Mouse (Mus musculus): ENCODE results near the gene Itpa.

Gene Itpa

GRCm38 (mm10) chr2:130656536-130656935, 10.9 kb upstream of the Itpa start:
- DNase-seq (ENCODE audit: low spot score in 2 of 2), result no peak

- DNase-seq (ENCODE audit: low spot score in 2 of 2), result no peak
Observed at GRCm38 (mm10) chr2:130657541-130657940, 9.9 kb upstream of the Itpa start.

DNA sequence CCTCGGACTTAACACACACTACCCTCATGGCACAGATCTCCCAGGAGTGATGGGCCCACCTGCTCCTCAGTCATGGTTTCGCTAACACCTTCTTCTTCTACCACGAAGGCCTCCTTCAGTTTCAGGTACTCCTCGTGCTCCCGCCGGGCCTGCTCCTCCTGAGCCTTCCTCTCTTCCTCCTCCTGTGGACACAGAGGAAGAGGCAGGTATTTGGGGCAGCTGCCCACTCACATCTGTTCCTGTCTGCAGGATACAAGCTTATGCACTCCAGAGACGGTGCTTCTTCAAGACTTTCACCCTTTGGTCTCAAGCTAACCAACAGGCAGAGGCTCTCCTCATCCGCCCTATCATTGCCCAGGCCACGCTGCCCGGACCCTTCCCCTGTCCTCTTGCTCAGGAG, 8.9 kb upstream of the Itpa start:
- no peak for DNase-seq (ENCODE audit: low spot score in 2 of 2)

GRCm38 (mm10) chr2:130663342-130663741, 4.1 kb upstream of the Itpa start:
- no peak for DNase-seq (ENCODE audit: low spot score in 2 of 2)

DNA sequence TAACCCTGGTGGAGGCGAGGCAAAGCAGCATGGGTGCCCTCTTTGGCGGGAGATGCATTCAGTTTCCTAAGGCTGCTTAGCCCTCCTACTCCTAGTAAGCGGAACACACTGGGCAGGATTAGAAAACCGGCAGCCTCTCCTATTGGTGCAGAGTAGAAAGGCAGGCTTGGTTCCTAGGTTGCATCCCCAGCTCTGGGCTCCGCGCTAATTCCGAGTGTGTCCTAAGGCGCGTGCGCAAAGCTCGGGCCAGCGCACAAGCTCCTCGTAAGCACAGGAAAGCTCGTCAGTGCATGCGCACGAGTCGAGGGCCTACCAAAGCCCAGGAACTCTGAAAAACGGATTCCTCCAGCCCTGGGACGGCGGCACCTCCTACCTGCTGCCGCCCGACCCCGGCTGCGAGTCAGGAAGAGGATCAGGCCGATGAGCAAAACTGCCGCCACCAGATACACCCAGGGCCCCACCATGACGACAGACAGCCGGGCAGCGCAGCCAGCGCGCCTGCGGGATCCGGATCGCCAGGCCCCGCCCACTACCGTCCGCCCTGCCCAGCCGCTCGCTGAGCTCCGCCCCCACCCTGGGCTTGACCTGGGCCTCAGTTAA, 3.2 kb upstream of the Itpa start, which contains the start of gene Ddrgk1:
Gene Ddrgk1 (minus strand): TSS at position 558 of the 600 bp plus-strand sequence.
- peak; percentile 86 to 88 for DNase-seq (ENCODE audit: low spot score in 2 of 2)

DNA sequence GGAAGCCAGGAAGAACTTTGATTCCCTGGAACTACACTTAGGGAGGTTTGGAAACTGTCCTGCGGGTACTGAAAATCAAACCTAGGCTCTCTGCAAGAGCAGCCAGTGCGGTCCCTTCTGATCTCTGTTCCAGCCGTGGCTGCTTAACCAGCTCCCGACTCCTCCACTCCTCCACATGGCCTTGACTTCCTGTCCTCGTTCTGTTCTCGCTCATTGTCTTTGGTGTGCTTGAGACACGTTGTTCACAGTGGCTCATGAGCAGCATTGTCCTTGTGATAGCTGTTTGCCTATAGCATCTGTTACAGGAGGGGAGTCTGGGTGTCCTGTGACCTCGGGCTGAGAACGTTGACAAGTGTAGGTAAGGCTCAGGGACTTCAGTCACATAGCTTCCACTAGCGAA, 9.8 kb downstream of the Itpa start:
- no peak for DNase-seq (ENCODE audit: low spot score in 2 of 2)

DNA sequence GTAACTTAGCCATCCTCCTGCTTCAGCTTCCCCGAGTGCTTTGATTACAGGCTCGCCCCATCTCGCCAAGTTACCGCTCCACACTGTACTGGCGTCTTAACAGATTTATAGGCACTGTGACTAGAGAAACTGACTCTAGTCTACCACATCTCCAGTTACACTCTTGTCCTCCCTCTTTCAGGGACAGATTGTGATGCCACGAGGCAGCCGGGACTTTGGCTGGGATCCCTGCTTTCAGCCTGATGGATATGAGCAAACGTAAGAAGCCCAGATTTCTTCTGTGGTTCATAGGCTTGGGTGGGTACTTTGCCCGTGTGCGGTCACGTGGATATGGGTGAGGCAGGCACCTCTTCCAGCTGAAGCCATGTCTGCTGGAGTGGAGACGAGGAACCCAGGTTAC, 11.7 kb downstream of the Itpa start:
- DNase-seq (ENCODE audit: low spot score in 2 of 2), result no peak

- DNase-seq (ENCODE audit: low spot score in 2 of 2), result no peak
Observed at GRCm38 (mm10) chr2:130679899-130680298, 12.5 kb downstream of the Itpa start.

DNA sequence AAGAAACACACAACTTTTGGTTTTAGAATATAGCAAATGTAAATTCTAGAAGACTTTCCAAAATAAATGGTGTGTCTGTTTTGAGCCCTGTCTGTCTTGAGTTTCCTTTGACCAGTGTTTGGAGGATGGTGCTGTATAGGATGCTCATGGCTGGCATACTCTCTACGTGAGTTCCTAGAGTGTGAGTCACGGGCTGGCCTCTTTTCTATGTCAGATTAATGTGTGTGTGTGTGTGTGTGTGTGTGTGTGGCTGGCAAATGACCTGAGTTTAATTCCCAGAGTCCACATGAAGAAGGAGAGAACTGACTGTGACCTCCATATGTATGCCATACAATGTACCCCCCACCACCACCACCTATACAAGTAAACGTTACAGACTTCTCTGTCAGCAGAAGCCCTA, 14.1 kb downstream of the Itpa start:
- no peak for DNase-seq (ENCODE audit: low spot score in 2 of 2)

- DNase-seq (ENCODE audit: low spot score in 2 of 2), result no peak
Observed at GRCm38 (mm10) chr2:130685426-130685825, 18.0 kb downstream of the Itpa start.

- no peak for DNase-seq (ENCODE audit: low spot score in 2 of 2)
Observed at GRCm38 (mm10) chr2:130689011-130689410, 21.6 kb downstream of the Itpa start.

- no peak for DNase-seq (ENCODE audit: low spot score in 2 of 2)
Observed at GRCm38 (mm10) chr2:130693563-130693962, 26.2 kb downstream of the Itpa start.

- no peak for DNase-seq (ENCODE audit: low spot score in 2 of 2)
Observed at GRCm38 (mm10) chr2:130696700-130697152, 29.3 kb downstream of the Itpa start.

- DNase-seq (ENCODE audit: low spot score in 2 of 2), result peak; percentile 49 to 50
Observed at GRCm38 (mm10) chr2:130697153-130697810, 29.9 kb downstream of the Itpa start, which contains the start of gene Slc4a11. TSS of gene Slc4a11 (minus strand) at chr2:130697519.

DNA sequence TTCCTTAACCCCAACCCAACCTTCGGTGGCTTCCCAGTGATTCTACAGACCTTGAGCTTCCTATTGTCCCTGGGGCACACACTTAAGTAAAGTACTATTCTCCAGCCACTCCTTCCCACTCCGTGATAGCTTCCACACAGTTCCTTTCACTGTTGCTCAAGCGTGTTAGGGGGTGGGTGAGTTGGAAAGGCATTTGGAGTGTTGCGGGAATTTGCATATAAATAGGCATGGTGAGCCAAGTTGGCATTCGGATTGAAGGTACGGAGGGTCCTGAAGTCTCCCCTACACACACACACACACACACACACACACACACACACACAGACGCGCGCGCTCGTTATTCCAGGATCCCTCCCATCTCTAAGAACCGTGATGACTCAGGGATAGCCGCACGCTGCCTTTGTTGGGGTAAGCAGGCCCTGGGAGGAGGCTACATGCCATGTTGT, 30.4 kb downstream of the Itpa start:
- DNase-seq (ENCODE audit: low spot score in 2 of 2), result no peak

DNA sequence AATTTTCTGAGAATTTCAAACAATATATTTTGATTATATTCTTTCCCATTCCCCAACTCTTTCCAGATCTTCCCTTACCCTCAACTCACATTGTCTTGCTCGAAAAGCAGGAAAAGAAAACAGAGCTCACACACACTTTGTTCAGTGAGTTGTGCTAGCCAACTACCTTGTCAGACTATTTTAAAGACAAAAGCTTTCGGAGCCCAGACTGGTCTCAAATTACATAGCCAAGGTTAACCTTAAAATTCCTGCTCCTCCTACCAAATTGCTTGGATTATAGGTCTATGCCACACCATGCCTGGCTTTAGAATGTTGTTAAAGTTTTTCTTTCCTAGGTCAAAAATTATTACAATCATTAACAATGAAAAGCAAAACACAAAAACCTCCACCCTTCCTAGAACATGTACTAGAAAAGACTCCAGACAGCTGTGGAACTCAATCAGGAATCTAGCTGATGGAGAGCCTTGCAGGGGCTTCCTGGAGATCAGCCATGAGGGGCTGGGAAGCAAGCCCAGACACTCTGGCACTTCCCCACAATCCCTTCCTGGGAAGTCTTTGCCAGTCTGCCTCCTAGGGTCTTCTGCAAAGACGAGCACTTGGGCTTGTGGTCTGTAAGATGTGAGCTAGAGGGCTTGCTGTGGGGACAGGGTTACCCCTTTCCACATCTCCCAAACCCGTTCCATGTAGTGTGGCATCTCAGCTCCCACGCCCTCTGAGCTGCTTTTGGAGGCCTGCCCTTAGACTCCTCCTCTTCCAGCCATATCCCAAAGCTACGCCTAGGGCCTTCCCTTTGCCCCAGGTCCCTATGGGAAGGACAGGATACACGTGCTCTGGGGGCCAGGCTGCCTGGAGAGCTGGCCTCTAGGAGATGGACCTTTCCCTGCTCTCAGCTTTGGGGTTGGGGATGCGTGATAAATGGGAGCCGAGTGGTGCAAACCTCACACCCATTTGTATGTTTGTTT, 36.9 kb downstream of the Itpa start:
- DNase-seq (ENCODE audit: low spot score in 2 of 2), result no peak

- no peak for DNase-seq (ENCODE audit: low spot score in 2 of 2)
Observed at GRCm38 (mm10) chr2:130705178-130705577, 37.8 kb downstream of the Itpa start.

GRCm38 (mm10) chr2:130706602-130707001, 39.2 kb downstream of the Itpa start:
- DNase-seq (ENCODE audit: low spot score in 2 of 2), result no peak

- DNase-seq (ENCODE audit: low spot score in 2 of 2), result no peak
Observed at GRCm38 (mm10) chr2:130707057-130707456, 39.6 kb downstream of the Itpa start.

GRCm38 (mm10) chr2:130717951-130718350, 50.5 kb downstream of the Itpa start:
- no peak for DNase-seq (ENCODE audit: low spot score in 2 of 2)

DNA sequence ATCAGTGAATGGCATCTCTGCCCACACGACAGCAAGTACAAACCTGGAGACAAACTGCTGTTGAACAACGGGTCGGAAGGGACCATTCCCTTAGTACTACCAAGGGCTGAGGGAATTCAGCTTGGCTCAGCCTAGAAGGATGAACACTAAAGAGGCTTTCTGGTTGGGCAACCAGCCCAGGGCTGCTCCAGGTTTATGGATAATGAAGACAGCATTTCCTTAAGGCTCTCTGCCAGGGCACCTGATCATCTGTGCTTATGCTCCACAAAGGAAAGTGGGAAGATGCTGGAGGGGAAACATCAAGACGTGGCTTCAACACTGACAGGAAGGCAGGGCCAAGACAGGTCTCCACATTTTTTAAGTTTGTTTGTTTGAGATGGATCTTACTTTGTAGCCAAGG, 57.0 kb downstream of the Itpa start:
- no peak for DNase-seq (ENCODE audit: low spot score in 2 of 2)

- no peak for DNase-seq (ENCODE audit: low spot score in 2 of 2)
Observed at GRCm38 (mm10) chr2:130727752-130728151, 60.3 kb downstream of the Itpa start.

Data from spleen, postnatal 14 days (tissue).